Mouse (Mus musculus): Measurements from ENCODE around the gene Gstm5.
A peak's percentile ranks its signal among the peaks of the same experiment; 100 is the strongest.

Gene Gstm5

DNA sequence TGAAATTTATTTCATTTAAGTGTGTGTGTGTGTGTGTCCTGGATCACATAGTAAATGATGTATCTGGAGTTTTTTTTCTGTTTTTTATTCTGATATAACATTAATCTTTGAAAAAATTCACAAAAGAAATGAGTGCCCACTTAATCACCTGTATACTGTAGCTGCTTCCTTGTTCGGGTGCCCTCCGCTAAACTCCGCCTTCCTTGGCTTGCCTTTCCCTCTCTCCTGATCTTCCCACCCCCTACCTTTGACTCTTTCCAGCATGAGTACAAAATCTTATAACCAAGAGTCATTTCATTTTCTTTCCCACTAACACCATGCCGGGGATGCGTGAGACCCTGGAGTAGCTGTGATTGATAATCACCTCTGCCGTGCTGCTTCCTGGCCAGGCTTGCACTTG lies 36.5 kb downstream of the Gstm5 start:
- DNase-seq = peak; percentile 61

DNA sequence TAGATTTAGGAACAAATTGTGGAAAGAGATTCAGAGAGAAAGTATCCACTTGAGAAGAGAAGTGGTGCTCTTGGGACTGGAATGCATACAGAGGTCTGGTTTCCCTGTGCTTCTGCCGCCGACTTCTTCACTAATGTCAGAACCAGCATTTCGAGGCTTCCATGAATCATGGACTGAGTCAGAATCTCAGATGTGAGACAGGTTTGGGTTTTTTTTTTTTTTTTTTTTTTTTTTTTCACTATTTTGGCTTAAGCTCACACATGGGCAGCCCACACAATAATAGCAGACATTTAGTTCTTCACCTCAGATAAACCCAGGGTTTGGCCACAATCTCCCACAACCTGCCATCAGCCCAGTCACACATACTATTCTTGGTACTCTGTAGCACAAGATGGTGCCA lies 39.6 kb downstream of the Gstm5 start:
- no peak for DNase-seq

DNA sequence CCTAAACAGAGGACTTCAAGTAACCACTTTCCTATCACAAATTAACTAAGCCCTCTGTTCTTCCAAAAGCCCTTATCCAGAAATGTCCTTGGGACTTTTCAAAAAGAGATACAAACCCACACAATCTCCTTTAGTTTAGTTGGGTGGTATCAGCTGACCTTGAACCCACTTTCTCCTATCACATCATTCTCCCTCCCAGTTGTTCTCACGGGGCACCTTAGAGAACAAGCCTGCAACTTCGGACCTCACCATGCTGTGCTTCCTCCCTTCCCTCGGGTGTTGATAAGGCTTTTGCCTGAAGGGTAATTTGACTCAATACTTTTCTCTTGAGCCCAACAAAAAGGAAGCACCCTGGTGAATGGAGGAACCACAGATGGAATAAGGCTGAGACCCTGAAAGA lies 40.3 kb downstream of the Gstm5 start:
- DNase-seq = no peak

DNA sequence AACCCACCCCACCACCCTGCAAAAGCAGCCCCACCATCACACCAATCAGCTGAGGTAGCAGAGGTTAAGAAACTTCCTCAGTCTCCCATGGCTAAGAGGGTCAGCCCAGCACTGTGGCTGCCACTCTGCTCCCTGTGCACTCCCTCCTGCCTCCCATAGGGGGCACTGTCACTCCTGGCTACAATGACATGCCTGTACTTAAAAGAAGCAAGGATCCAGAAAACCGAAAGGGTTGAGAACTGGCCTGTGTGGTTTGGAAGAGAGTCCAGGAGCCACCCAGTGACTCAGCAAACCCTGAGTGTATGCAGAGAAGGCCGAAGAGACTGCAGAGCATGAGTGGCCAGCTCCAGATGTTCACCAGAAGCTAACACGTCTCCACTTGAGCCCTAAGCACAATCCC lies 43.8 kb downstream of the Gstm5 start:
- DNase-seq = peak; percentile 73

DNA sequence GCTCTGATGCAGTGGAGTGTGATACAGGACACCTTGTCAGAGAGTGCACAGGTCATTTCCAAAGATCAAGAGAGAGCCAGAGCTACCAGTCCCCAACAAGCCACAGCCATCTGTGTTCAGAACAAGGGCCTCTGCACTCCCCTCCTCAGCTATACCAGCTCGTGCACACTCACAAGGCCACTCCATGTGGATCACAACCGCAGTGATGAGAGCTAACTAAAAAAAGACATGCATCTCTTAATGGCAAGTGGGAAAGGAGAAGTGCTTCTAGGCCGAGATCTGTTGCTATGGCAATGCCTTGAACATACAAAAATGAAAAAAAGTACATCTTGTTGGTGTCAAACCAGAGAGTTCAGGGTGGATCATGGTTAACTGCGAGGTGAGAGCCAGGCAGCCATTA lies 44.2 kb downstream of the Gstm5 start:
- no peak for DNase-seq

DNA sequence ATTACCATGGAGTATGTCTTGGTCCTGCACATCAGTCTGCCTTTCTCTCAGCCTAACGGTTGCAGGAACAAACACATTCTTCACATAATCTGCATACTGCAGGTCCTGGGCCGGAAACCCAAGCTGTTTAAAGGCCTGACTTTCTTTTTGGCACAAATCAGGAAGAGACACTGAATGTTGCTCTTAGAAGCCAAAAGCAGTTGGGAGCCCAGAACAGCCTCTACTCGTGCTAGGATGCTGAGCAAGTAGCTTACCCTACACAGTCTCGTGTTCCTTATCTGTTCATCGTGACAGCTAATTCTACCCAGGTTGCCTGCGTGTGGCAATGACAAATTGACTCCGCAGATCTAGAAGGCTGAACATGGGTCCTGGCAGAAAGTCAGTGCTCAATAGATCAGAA lies 44.9 kb downstream of the Gstm5 start:
- no peak for DNase-seq

DNA sequence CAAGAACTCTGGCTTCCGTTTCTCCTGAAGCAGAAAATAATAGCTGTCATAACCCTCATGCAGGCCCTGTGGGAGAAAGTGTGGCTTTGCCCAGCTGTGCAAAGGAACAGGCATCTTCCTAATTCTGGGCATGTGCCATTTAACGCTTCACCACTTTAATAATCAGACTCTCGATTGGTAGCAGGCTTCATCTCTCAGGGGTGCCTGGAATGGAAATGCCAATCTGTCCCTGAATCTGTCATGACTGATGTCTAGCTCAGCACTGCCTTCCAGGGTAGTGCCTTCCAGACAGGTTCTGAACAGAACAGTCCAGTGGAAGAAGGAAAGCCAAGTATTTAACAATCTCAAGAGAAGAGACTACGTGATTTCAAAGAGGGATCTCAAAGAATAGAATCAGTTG lies 45.6 kb downstream of the Gstm5 start:
- no peak for DNase-seq

DNA sequence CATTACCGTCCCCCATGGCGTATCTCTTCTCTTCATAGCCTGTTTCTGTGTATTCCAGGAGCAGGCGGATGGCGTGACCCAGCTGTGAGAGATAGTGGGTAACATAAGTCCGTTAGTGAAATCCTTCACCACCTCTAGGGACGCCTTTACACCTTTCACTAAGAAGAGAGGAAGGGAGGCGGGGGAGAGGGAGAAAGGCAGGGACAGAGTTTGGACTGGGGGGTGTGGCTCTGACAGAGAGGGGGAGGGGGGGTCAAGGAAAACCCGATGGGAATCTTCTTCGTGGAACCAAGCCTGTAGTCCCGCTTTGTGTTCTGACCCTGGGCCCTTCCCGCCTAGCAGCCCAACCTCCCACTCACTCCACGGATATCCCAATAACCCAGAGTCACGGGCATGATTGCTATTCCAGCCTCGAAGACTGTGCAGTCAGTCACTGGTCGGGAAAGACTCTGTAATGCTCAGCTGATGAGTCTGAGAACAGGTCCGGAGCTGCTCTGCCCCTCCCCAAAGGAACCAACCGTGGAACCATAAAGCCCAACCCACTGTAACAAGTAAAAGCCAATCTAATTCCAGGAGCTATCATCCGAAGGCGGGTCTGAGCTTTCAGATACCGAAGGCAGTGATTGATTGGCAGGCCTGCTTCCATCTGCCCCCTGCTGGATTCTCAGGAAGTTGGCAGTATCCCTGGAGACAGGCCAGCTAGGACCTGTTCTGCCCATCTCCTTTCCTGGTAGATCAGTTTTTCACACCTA lies 47.8 kb downstream of the Gstm5 start, which contains the start of gene Gstm6:
Gstm6 (minus strand) TSS at position 511 of the 752 bp plus-strand sequence.
- DNase-seq = peak; percentile 67

DNA sequence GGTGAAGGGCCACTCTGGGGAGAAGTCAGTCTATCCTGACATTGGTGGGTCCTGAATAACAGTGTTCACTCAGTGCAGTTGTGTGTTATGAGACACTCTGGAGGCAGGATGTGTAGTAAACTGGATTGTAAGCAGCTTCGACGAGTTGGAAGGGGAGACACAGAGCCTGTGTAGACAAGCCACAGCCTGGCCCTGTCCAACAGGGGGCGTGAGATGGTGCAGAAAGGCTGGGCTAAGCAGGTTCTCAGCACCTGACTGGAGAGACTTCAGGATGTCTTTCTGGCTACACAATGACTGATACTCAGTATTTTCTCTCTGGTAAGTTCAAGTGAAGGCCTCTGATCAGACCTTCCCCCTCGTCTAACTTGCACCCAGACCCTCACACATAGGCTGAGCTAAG lies 50.1 kb downstream of the Gstm5 start:
- no peak for DNase-seq
